Comparison of ENCODE assay signal across 8 mouse cellular contexts in genomic region chr5:125392618-125392976, GRCm38 (mm10). TPM values are rescaled to one million over a fixed set of nuclear protein-coding genes. Genes with fewer than 3 reads are reported as not detected.
A peak's percentile ranks its signal among the peaks of the same experiment; 100 is the strongest.
DNase-seq lines count a peak whose midpoint lies in the region; ATAC-seq and TF ChIP-seq lines count a peak whose summit lies in the region.

No protein-coding gene starts in this region.

- TF ChIP-seq POLR2A in ES-Bruce4 (IDR thresholded peaks at IDR 0.05; ENCODE audit: insufficient read depth, low read length): no peak

- TF ChIP-seq EP300 in ES-Bruce4 (IDR thresholded peaks at IDR 0.05; ENCODE audit: insufficient read depth, low read depth, low read length): no peak

- no peak for TF ChIP-seq CTCF in ES-Bruce4 (IDR thresholded peaks at IDR 0.05; ENCODE audit: low read depth, low read length)

- no peak for DNase-seq in heart, adult 18-20 months
- no peak for DNase-seq in urinary bladder, postnatal 14 days (ENCODE audit: low spot score)
- DNase-seq in thymus, postnatal 36 days: no peak
- DNase-seq in gastrocnemius, postnatal 4 days (ENCODE audit: low spot score in 2 of 2): no peak

- H3K9me3 ChIP-seq in heart, embryonic 13.5 days: no peaks in the 10 kb centered on the region
- no peaks in the 10 kb centered on the region for H3K9me3 ChIP-seq in ES-Bruce4 (replicated peaks; ENCODE audit: control insufficient read depth, insufficient read depth, low read length, poor library complexity, severe bottlenecking)
- H3K9me3 ChIP-seq in forebrain, embryonic 13.5 days (replicated peaks): no peaks in the 10 kb centered on the region
- H3K9me3 ChIP-seq in liver, embryonic 15.5 days (replicated peaks): no peaks in the 10 kb centered on the region

- peak overlapping the region; percentile 47 for H3K4me3 ChIP-seq in heart, embryonic 13.5 days
- peak overlapping the region; percentile 27 for H3K4me3 ChIP-seq in ES-Bruce4 (ENCODE audit: low read depth, low read length)
- H3K4me3 ChIP-seq in forebrain, embryonic 13.5 days: peak overlapping the region; percentile 34; the same call in 1 of the 2 replicates
- peak overlapping the region; percentile 63 for H3K4me3 ChIP-seq in liver, embryonic 15.5 days (replicated peaks)

- H3K27ac ChIP-seq in heart, embryonic 13.5 days (replicated peaks): peak overlapping the region; percentile 100
- peak overlapping the region; percentile 80 for H3K27ac ChIP-seq in ES-Bruce4 (ENCODE audit: insufficient read depth, low read length)
- H3K27ac ChIP-seq in forebrain, embryonic 13.5 days: peak overlapping the region; percentile 100
- peak overlapping the region; percentile 97 for H3K27ac ChIP-seq in liver, embryonic 15.5 days (replicated peaks)

- peaks cover 55% of the 10 kb centered on the region for H3K4me1 ChIP-seq in heart, embryonic 13.5 days
- no peaks in the 10 kb centered on the region for H3K4me1 ChIP-seq in ES-Bruce4 (ENCODE audit: control insufficient read depth, insufficient read depth, low read length)
- H3K4me1 ChIP-seq in forebrain, embryonic 13.5 days: peaks cover 41% of the 10 kb centered on the region
- peaks cover 55% of the 10 kb centered on the region for H3K4me1 ChIP-seq in liver, embryonic 15.5 days (replicated peaks)

- H3K4me2 ChIP-seq in heart, embryonic 13.5 days: peak overlapping the region; percentile 72
- H3K4me2 ChIP-seq in forebrain, embryonic 13.5 days: peak overlapping the region; percentile 67
- H3K4me2 ChIP-seq in liver, embryonic 15.5 days: peak overlapping the region; percentile 75

- peaks cover 9% of the 10 kb centered on the region for H3K36me3 ChIP-seq in heart, embryonic 13.5 days
- peaks cover 10% of the 10 kb centered on the region for H3K36me3 ChIP-seq in ES-Bruce4 (ENCODE audit: control insufficient read depth, insufficient read depth, low read length, poor library complexity, severe bottlenecking)
- 0 out of 2 replicates have a peak, but pooled peaks cover 4% of the 10 kb centered on the region for H3K36me3 ChIP-seq in forebrain, embryonic 13.5 days (ENCODE audit: poor library complexity, severe bottlenecking)
- peaks cover 8% of the 10 kb centered on the region for H3K36me3 ChIP-seq in liver, embryonic 15.5 days (replicated peaks)

- no peak for ATAC-seq in heart, embryonic 13.5 days (ENCODE audit: extremely low read depth, insufficient number of reproducible peaks, low FRiP score, low TSS enrichment)
- peak; percentile 1; the same call in 1 of the 2 replicates for ATAC-seq in forebrain, embryonic 13.5 days
- ATAC-seq in liver, embryonic 15.5 days (ENCODE audit: insufficient read depth): peak; percentile 3

- no peaks in the 10 kb centered on the region for H3K27me3 ChIP-seq in heart, embryonic 13.5 days (replicated peaks)
- H3K27me3 ChIP-seq in ES-Bruce4 (ENCODE audit: control insufficient read depth, insufficient read depth, low read length, poor library complexity, severe bottlenecking): no peaks in the 10 kb centered on the region
- no peaks in the 10 kb centered on the region for H3K27me3 ChIP-seq in forebrain, embryonic 13.5 days
- H3K27me3 ChIP-seq in liver, embryonic 15.5 days: peaks cover 11% of the 10 kb centered on the region

- peak overlapping the region; percentile 80 for H3K9ac ChIP-seq in heart, embryonic 13.5 days
- peak overlapping the region; percentile 56 for H3K9ac ChIP-seq in ES-Bruce4 (ENCODE audit: low read depth, poor library complexity, severe bottlenecking)
- H3K9ac ChIP-seq in forebrain, embryonic 13.5 days: peak overlapping the region; percentile 45
- H3K9ac ChIP-seq in liver, embryonic 15.5 days: peak overlapping the region; percentile 39

- WGBS in heart, embryonic 13.5 days: 42% methylated on average over 1 of the region's 1 CpGs
- 23% methylated on average over 1 of the region's 1 CpGs for WGBS in forebrain, embryonic 13.5 days
- WGBS in liver, embryonic 15.5 days (ENCODE audit: insufficient replicate concordance): 34% methylated on average over 1 of the region's 1 CpGs

RNA-seq across cellular contexts. Expression of gene Ubc, which starts 2.6 kb away (rescaled TPM):
- 819 and 833 TPM in 2 replicates for polyA plus RNA-seq in heart, embryonic 13.5 days (2015; fragmentation: Nextera tagmentation; extraction: Ambion mirVana)
- 1,000 to 10,000 TPM; 1,625 to 1,638 TPM for total RNA-seq in heart, adult 18-20 months (2021)
- 329 and 334 TPM in 2 replicates for polyA plus RNA-seq in ES-Bruce4 (2011; ENCODE audit: insufficient read depth, insufficient read length, low read depth, missing spikeins)
- 1,082 and 1,216 TPM in 2 replicates for polyA plus RNA-seq in forebrain, embryonic 13.5 days (2015; fragmentation: Nextera tagmentation; extraction: Ambion mirVana)
- 563 and 623 TPM in 2 replicates for polyA plus RNA-seq in liver, embryonic 15.5 days (2015; fragmentation: Nextera tagmentation; extraction: Ambion mirVana)
- 100 to 1,000 TPM; 650 to 744 TPM for total RNA-seq in gastrocnemius, postnatal 4 days (2021)

RNA-seq across cellular contexts. Expression of gene Gm10382, which starts 3.5 kb away (rescaled TPM):
- polyA plus RNA-seq in heart, embryonic 13.5 days (2015; fragmentation: Nextera tagmentation; extraction: Ambion mirVana): 0.68 and 0.70 TPM in 2 replicates
- total RNA-seq in heart, adult 18-20 months (2021): under 1 TPM in 1 of 2 experiments, not detected in 1; 0.23 TPM
- not detected in 2 replicates for polyA plus RNA-seq in ES-Bruce4 (2011; ENCODE audit: insufficient read depth, insufficient read length, low read depth, missing spikeins)
- 0.27 and 0.38 TPM in 2 replicates for polyA plus RNA-seq in forebrain, embryonic 13.5 days (2015; fragmentation: Nextera tagmentation; extraction: Ambion mirVana)
- 0.31 and 0.35 TPM in 2 replicates for polyA plus RNA-seq in liver, embryonic 15.5 days (2015; fragmentation: Nextera tagmentation; extraction: Ambion mirVana)
- total RNA-seq in gastrocnemius, postnatal 4 days (2021): not detected

RNA-seq across cellular contexts. Expression of gene Dhx37, which starts 41.3 kb away (rescaled TPM):
- polyA plus RNA-seq in heart, embryonic 13.5 days (2015; fragmentation: Nextera tagmentation; extraction: Ambion mirVana): 8.5 and 9.8 TPM in 2 replicates
- 10 to 100 TPM; 13.4 to 14.1 TPM for total RNA-seq in heart, adult 18-20 months (2021)
- 35.2 and 42.3 TPM in 2 replicates for polyA plus RNA-seq in ES-Bruce4 (2011; ENCODE audit: insufficient read depth, insufficient read length, low read depth, missing spikeins)
- 10.2 and 12.3 TPM in 2 replicates for polyA plus RNA-seq in forebrain, embryonic 13.5 days (2015; fragmentation: Nextera tagmentation; extraction: Ambion mirVana)
- polyA plus RNA-seq in liver, embryonic 15.5 days (2015; fragmentation: Nextera tagmentation; extraction: Ambion mirVana): 4.8 and 4.9 TPM in 2 replicates
- 1 to 10 TPM; 6.8 to 7.8 TPM for total RNA-seq in gastrocnemius, postnatal 4 days (2021)

RNA-seq across cellular contexts. Expression of gene Bri3bp, which starts 48.8 kb away (rescaled TPM):
- 35.8 and 42.0 TPM in 2 replicates for polyA plus RNA-seq in heart, embryonic 13.5 days (2015; fragmentation: Nextera tagmentation; extraction: Ambion mirVana)
- 10 to 100 TPM; 50.9 to 54.5 TPM for total RNA-seq in heart, adult 18-20 months (2021)
- polyA plus RNA-seq in ES-Bruce4 (2011; ENCODE audit: insufficient read depth, insufficient read length, low read depth, missing spikeins): 43.8 and 45.8 TPM in 2 replicates
- 33.6 and 37.6 TPM in 2 replicates for polyA plus RNA-seq in forebrain, embryonic 13.5 days (2015; fragmentation: Nextera tagmentation; extraction: Ambion mirVana)
- polyA plus RNA-seq in liver, embryonic 15.5 days (2015; fragmentation: Nextera tagmentation; extraction: Ambion mirVana): 23.5 and 25.8 TPM in 2 replicates
- total RNA-seq in gastrocnemius, postnatal 4 days (2021): 10 to 100 TPM; 10.4 to 12.0 TPM

RNA-seq across cellular contexts. Expression of gene Scarb1, which starts 51.7 kb away (rescaled TPM):
- 65.6 and 69.7 TPM in 2 replicates for polyA plus RNA-seq in heart, embryonic 13.5 days (2015; fragmentation: Nextera tagmentation; extraction: Ambion mirVana)
- total RNA-seq in heart, adult 18-20 months (2021): 10 to 100 TPM; 26.6 to 34.7 TPM
- 59.6 and 63.9 TPM in 2 replicates for polyA plus RNA-seq in ES-Bruce4 (2011; ENCODE audit: insufficient read depth, insufficient read length, low read depth, missing spikeins)
- polyA plus RNA-seq in forebrain, embryonic 13.5 days (2015; fragmentation: Nextera tagmentation; extraction: Ambion mirVana): 26.4 and 29.8 TPM in 2 replicates
- polyA plus RNA-seq in liver, embryonic 15.5 days (2015; fragmentation: Nextera tagmentation; extraction: Ambion mirVana): 76.6 and 87.3 TPM in 2 replicates
- 10 to 100 TPM; 49.4 to 54.6 TPM for total RNA-seq in gastrocnemius, postnatal 4 days (2021)
